Mouse (Mus musculus) forebrain, embryonic 14.5 days (tissue): ENCODE results near the gene Eml5. TPM values are rescaled to one million over a fixed set of nuclear protein-coding genes. Genes with fewer than 3 reads are reported as not detected.
A peak's percentile ranks its signal among the peaks of the same experiment; 100 is the strongest.

Experiments used
- ATAC-seq: fragments of 200-750 bp; cut with Nextera tagmentation; 2 replicates; pipeline ENCODE4 v1.8.0; 2017; ENCODE audit warnings: mild to moderate bottlenecking, moderate library complexity
- DNase-seq: peaks from one replicate; pipeline ENCODE4 v3.0.0-alpha.2; 2015; ENCODE audit warnings: low spot score
- H3K27ac ChIP-seq: fragments of 300-500 bp; sonication (generic); 2 replicates; pipeline ENCODE4 v1.5.1; 2014; ENCODE audit warnings: low read depth, mild to moderate bottlenecking, control low read depth, low read length, moderate library complexity
- H3K27me3 ChIP-seq: fragments of 300-500 bp; sonication (generic); replicated peaks from 2 replicates; pipeline ENCODE4 v1.6.1; 2014; ENCODE audit warnings: low read length, control low read depth, mixed read lengths; ENCODE audit not compliant: control insufficient read depth, insufficient read depth
- H3K36me3 ChIP-seq: fragments of 300-500 bp; sonication (generic); 2 replicates; pipeline ENCODE4 v1.6.1; 2014; ENCODE audit warnings: low read length, control low read depth; ENCODE audit not compliant: control insufficient read depth, insufficient read depth
- H3K4me1 ChIP-seq: fragments of 300-500 bp; sonication (generic); 2 replicates; pipeline ENCODE4 v1.6.1; 2014; ENCODE audit warnings: antibody characterized with exemption, low read length, control low read depth; ENCODE audit not compliant: control insufficient read depth, insufficient read depth
- H3K4me2 ChIP-seq: fragments of 300-500 bp; sonication (generic); 2 replicates; pipeline ENCODE4 v1.6.1; 2014; ENCODE audit warnings: mild to moderate bottlenecking, control low read depth, low read length
- H3K4me3 ChIP-seq: fragments of 300-500 bp; sonication (generic); 2 replicates; pipeline ENCODE4 v1.5.1; 2014; ENCODE audit warnings: low read depth, low read length, control low read depth
- H3K9ac ChIP-seq: fragments of 300-500 bp; sonication (generic); 2 replicates; pipeline ENCODE4 v1.6.1; 2014; ENCODE audit warnings: mild to moderate bottlenecking, low read length, control low read depth, moderate library complexity
- H3K9me3 ChIP-seq: fragments of 300-500 bp; sonication (generic); replicated peaks from 2 replicates; pipeline ENCODE4 v1.6.1; 2016; ENCODE audit warnings: low read length, control low read depth, mixed read lengths; ENCODE audit not compliant: control insufficient read depth
- WGBS: fragments of 180-500 bp; shearing (Covaris S2); extraction: QIAGEN DNeasy Blood & Tissue Kit; methylation state at CpG from one replicate; pipeline ENCODE4 v1.1.7; 2014; 5-methylcytosine and 5-hydroxymethylcytosine counted together
- polyA plus RNA-seq: library from polyadenylated mRNA; unstranded; fragments of >200 nt; fragmentation: Nextera tagmentation; extraction: Ambion mirVana; gene quantifications from 2 replicates; pipeline ENCODE4 v1.2.1, GENCODE M21; 2014

The Eml5 gene
- 8.2 and 10.7 TPM in 2 replicates for polyA plus RNA-seq

GRCm38 (mm10) chr12:98900881-98901801 lies at the start of gene Eml5:
Gene Eml5, minus strand, starts transcription at chr12:98901484.
- H3K27ac ChIP-seq = peak within 1 kb of the TSS; percentile 82
- DNase-seq (peak; percentile 92), ATAC-seq (peak; percentile 92)
- under 1% methylated on average over 84 of the region's 101 CpGs for WGBS
- H3K36me3 ChIP-seq = no peaks in the 10 kb centered on the region
- H3K4me1 ChIP-seq = peaks cover 12% of the 10 kb centered on the region; the same call in 1 of the 2 replicates
- peak within 1 kb of the TSS; percentile 80 for H3K9ac ChIP-seq
- peak within 1 kb of the TSS; percentile 87 for H3K4me3 ChIP-seq
- H3K27me3 ChIP-seq = no peaks in the 10 kb centered on the region
- no peaks in the 10 kb centered on the region for H3K9me3 ChIP-seq
- peak within 1 kb of the TSS; percentile 47 for H3K4me2 ChIP-seq

- Histone ChIP-seq H3K9ac (no peak overlapping the region), H3K4me1 (no peaks in the 10 kb centered on the region), H3K4me3 (no peak overlapping the region), H3K4me2 (no peak overlapping the region), H3K36me3 (no peaks in the 10 kb centered on the region), H3K27me3 (no peaks in the 10 kb centered on the region), H3K9me3 (no peaks in the 10 kb centered on the region; the same call in 1 of the 2 replicates), H3K27ac (no peak overlapping the region)
- ATAC-seq (no peak), DNase-seq (no peak)
- WGBS = 92% methylated on average over 1 of the region's 1 CpGs
These were observed 31.6 kb upstream of the Eml5 start for GRCm38 (mm10) chr12:98932856-98933255.

GRCm38 (mm10) chr12:98932441-98932840 lies 31.2 kb upstream of the Eml5 start:
- no peak for ATAC-seq
- 78% methylated on average over 4 of the region's 4 CpGs for WGBS

DNA sequence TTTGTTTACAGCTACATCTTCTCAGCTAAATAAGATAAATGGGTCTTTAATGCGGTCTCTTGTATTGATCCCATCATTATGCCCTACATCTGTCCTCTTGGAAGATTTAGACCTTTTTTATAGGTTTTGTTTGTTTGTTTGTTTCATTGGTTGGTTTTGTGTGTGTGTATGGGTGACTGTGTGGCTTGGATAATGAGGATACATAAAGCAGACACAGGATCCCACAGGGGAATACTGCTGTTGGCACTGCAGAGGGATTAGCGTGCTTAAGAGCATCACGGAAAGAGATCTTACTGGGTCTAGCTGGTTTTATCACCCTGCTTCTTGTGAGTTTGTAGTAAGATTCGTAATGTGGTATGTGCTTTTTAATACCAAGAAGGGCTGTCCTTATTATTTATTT lies 29.9 kb upstream of the Eml5 start:
- 87% methylated on average over 4 of the region's 4 CpGs for WGBS
- Histone ChIP-seq H3K27ac (no peak overlapping the region), H3K4me1 (no peaks in the 10 kb centered on the region), H3K4me3 (no peak overlapping the region), H3K27me3 (no peaks in the 10 kb centered on the region), H3K9ac (no peak overlapping the region), H3K4me2 (no peak overlapping the region), H3K36me3 (no peaks in the 10 kb centered on the region), H3K9me3 (no peaks in the 10 kb centered on the region; the same call in 1 of the 2 replicates)
- ATAC-seq (no peak), DNase-seq (no peak)

More at GRCm38 (mm10) chr12:98932441-98932840, 31.2 kb upstream of the Eml5 start:
- Histone ChIP-seq H3K4me1 (no peaks in the 10 kb centered on the region), H3K27ac (no peak overlapping the region), H3K27me3 (no peaks in the 10 kb centered on the region), H3K4me3 (no peak overlapping the region), H3K36me3 (no peaks in the 10 kb centered on the region), H3K9me3 (no peaks in the 10 kb centered on the region; the same call in 1 of the 2 replicates), H3K9ac (no peak overlapping the region), H3K4me2 (no peak overlapping the region)
- DNase-seq = no peak

GRCm38 (mm10) chr12:98920194-98920991 lies 19.1 kb upstream of the Eml5 start, which contains the start of gene Ttc8:
Gene Ttc8, plus strand, starts transcription at chr12:98920574.
- Histone ChIP-seq H3K4me2 (peak within 1 kb of the TSS; percentile 81), H3K36me3 (no peaks in the 10 kb centered on the region), H3K27ac (peak within 1 kb of the TSS; percentile 86), H3K27me3 (no peaks in the 10 kb centered on the region), H3K4me1 (peaks cover 6% of the 10 kb centered on the region), H3K9ac (peak within 1 kb of the TSS; percentile 93), H3K4me3 (peak within 1 kb of the TSS; percentile 70), H3K9me3 (no peaks in the 10 kb centered on the region)
- ATAC-seq (peak; percentile 98), DNase-seq (peak; percentile 97)
- under 1% methylated on average over 35 of the region's 35 CpGs for WGBS

GRCm38 (mm10) chr12:98910096-98910495 lies 8.8 kb upstream of the Eml5 start:
- Histone ChIP-seq H3K4me2 (no peak overlapping the region), H3K9me3 (no peaks in the 10 kb centered on the region), H3K4me3 (no peak overlapping the region), H3K4me1 (no peaks in the 10 kb centered on the region), H3K27me3 (no peaks in the 10 kb centered on the region), H3K36me3 (no peaks in the 10 kb centered on the region), H3K27ac (no peak overlapping the region), H3K9ac (no peak overlapping the region)
- no peak for ATAC-seq
- DNase-seq = no peak
- 78% methylated on average over 9 of the region's 9 CpGs for WGBS

GRCm38 (mm10) chr12:98905466-98905865 lies 4.2 kb upstream of the Eml5 start:
- Histone ChIP-seq H3K9me3 (no peaks in the 10 kb centered on the region), H3K4me2 (no peak overlapping the region), H3K27ac (no peak overlapping the region), H3K36me3 (no peaks in the 10 kb centered on the region), H3K4me3 (no peak overlapping the region), H3K4me1 (no peaks in the 10 kb centered on the region), H3K27me3 (no peaks in the 10 kb centered on the region), H3K9ac (no peak overlapping the region)
- no peak for ATAC-seq
- 78% methylated on average over 5 of the region's 5 CpGs for WGBS
- DNase-seq = no peak

- H3K27me3 ChIP-seq = no peaks in the 10 kb centered on the region
- peak overlapping the region; percentile 87 for H3K4me3 ChIP-seq
- 1% methylated on average over 31 of the region's 31 CpGs for WGBS
- peak; percentile 31 for ATAC-seq
- H3K36me3 ChIP-seq = no peaks in the 10 kb centered on the region
- peak overlapping the region; percentile 82 for H3K27ac ChIP-seq
- peak overlapping the region; percentile 80 for H3K9ac ChIP-seq
- peak; percentile 51 for DNase-seq
- H3K4me1 ChIP-seq = peaks cover 12% of the 10 kb centered on the region; the same call in 1 of the 2 replicates
- H3K9me3 ChIP-seq = no peaks in the 10 kb centered on the region
- peak overlapping the region; percentile 47 for H3K4me2 ChIP-seq
These were observed 873 bp downstream of the Eml5 start for GRCm38 (mm10) chr12:98900341-98900880.
